Mouse (Mus musculus) hindlimb bud, embryonic 11.5 days (tissue): Measurements from ENCODE around the gene Bdkrb2.

Experiments
- DNase-seq: peaks from one replicate; pipeline ENCODE4 v3.0.0-alpha.2; 2012; ENCODE audit warnings: low read depth, low spot score; ENCODE audit errors: extremely low spot score

The Bdkrb2 gene

DNA sequence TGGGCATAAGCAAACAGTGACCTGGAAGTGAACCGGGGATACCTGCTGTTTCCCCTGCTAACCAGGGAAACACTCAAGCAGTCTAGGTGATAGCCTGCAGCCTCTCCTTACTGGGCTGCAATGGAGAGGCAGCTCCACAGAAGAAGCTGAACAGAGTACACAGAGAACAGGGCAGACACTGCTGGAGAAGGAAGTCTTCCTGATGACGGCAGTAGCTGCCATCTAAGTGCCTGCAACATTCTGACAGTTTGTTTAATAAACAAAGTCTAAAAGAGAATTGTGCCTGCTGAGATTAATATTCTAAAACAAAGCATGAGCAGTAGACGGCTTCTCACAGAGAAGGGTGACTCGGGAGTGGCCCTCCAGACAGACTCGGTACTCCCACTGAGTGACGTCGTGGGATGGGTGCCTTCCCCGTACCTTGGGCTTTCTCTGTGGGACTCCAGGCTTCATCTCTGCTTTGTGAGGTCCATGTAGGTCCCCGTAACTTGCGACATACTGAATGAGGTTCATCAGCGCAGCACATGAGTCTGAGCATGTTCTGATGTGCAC lies 79.8 kb downstream of the Bdkrb2 start:
- DNase-seq = no peak
